Mouse (Mus musculus) heart, adult 2 months (tissue): ENCODE measurements around the gene Smc5.
A peak's percentile ranks its signal among the peaks of the same experiment; 100 is the strongest.

Source experiments
- CTCF ChIP-seq: fragments of 200-600 bp; IDR thresholded peaks from 2 replicates; pipeline ENCODE4 v1.8.1; 2022; ENCODE audit warnings: antibody characterized with exemption, mild to moderate bottlenecking, moderate library complexity
- EP300 ChIP-seq: fragments of 200-500 bp; IDR thresholded peaks from 2 replicates; pipeline ENCODE4 v1.6.1; 2011; ENCODE audit warnings: low read depth, low read length, control low read depth; ENCODE audit not compliant: insufficient read depth
- POLR2A ChIP-seq: fragments of 200-500 bp; IDR thresholded peaks from 2 replicates; pipeline ENCODE4 v1.6.1; 2011; ENCODE audit warnings: mild to moderate bottlenecking, low read depth, low read length, control low read depth; ENCODE audit not compliant: insufficient read depth

- 0 out of 2 replicates have a peak, but pooled peaks have one; percentile 15 for TF ChIP-seq POLR2A
- TF ChIP-seq CTCF, result no peak
- TF ChIP-seq EP300, result 0 out of 2 replicates have a peak, but pooled peaks have one; percentile 14
Measured at GRCm38 (mm10) chr19:23162387-23162809, 111.3 kb downstream of the Smc5 start.
